Comparison of ENCODE assay signal across 9 mouse cellular contexts in the genomic region with DNA sequence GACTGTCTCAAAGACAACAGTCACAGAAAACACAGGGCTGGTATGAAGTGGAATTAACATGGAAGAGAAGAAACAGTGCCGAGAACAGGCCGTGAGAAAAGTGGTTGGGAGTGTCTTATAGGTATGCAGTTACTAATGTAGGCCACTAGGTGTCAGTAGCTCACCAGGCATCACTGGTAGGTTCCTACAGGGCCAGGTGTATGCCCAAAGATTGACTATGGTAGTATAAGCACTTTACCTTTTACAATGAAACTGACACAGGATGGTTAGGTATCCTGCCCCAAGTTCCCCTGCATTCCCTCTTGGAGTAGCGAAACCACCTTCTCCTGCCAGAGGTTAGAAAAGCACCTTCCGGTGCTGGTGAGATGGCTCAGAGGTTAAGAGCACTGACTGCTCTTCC. TPM values are rescaled to one million over a fixed set of nuclear protein-coding genes. Genes with fewer than 3 reads are reported as not detected.
DNase-seq lines count a peak whose midpoint lies in the region; ATAC-seq lines count a peak whose summit lies in the region.
"Had no signal": no experiment of that assay in that cellular context is flagged by ENCODE, and none has a peak within 500 bp of the region (broad histone marks: within the 10 kb centered on the region; RNA-seq: fewer than 3 reads in every experiment).

No protein-coding gene starts in this region.

- no peaks in the 10 kb centered on the region for H3K27me3 ChIP-seq in forebrain, embryonic 11.5 days (ENCODE audit: control insufficient read depth, insufficient read depth, low read length)
- no peaks in the 10 kb centered on the region for H3K27me3 ChIP-seq in forebrain, embryonic 16.5 days (replicated peaks; ENCODE audit: control insufficient read depth, insufficient read depth, low read length)
- H3K27me3 ChIP-seq: liver, embryonic 15.5 days had no signal

- no peak overlapping the region for H3K4me3 ChIP-seq in forebrain, embryonic 11.5 days (ENCODE audit: low read depth, low read length)
- H3K4me3 ChIP-seq in forebrain, embryonic 16.5 days (replicated peaks; ENCODE audit: low read length): no peak overlapping the region
- H3K4me3 ChIP-seq: liver, embryonic 15.5 days had no signal

- no peak overlapping the region for H3K27ac ChIP-seq in forebrain, embryonic 11.5 days (ENCODE audit: low read depth, low read length)
- no peak overlapping the region for H3K27ac ChIP-seq in forebrain, embryonic 16.5 days (ENCODE audit: low read length)
- H3K27ac ChIP-seq: liver, embryonic 15.5 days had no signal

- ATAC-seq in forebrain, embryonic 11.5 days (replicated peaks; ENCODE audit: low FRiP score): no peak
- no peak for ATAC-seq in forebrain, embryonic 16.5 days

- H3K9ac ChIP-seq in forebrain, embryonic 11.5 days (ENCODE audit: low read length): no peak overlapping the region
- no peak overlapping the region for H3K9ac ChIP-seq in forebrain, embryonic 16.5 days (replicated peaks; ENCODE audit: low read depth, low read length)
- H3K9ac ChIP-seq: liver, embryonic 15.5 days had no signal

- H3K36me3 ChIP-seq in forebrain, embryonic 11.5 days (ENCODE audit: control insufficient read depth, insufficient read depth, low read length): peaks cover 17% of the 10 kb centered on the region; the same call in 1 of the 2 replicates
- peaks cover 18% of the 10 kb centered on the region for H3K36me3 ChIP-seq in forebrain, embryonic 16.5 days (ENCODE audit: control insufficient read depth, insufficient read depth)

- no peaks in the 10 kb centered on the region for H3K9me3 ChIP-seq in forebrain, embryonic 11.5 days (ENCODE audit: control insufficient read depth, low read length)
- no peaks in the 10 kb centered on the region for H3K9me3 ChIP-seq in forebrain, embryonic 16.5 days (ENCODE audit: control insufficient read depth, low read length)
- H3K9me3 ChIP-seq: liver, embryonic 15.5 days had no signal

- H3K4me1 ChIP-seq in forebrain, embryonic 11.5 days (replicated peaks; ENCODE audit: control insufficient read depth, insufficient read depth, low read length): peaks cover 4% of the 10 kb centered on the region
- H3K4me1 ChIP-seq in forebrain, embryonic 16.5 days (replicated peaks; ENCODE audit: control insufficient read depth, insufficient read depth, low read length): peaks cover 10% of the 10 kb centered on the region

- DNase-seq in forebrain, embryonic 11.5 days (ENCODE audit: low spot score): peak; percentile 62
- DNase-seq in right cerebral cortex, postnatal 10 days (ENCODE audit: low spot score in 2 of 2): peak; percentile 38 to 39
- DNase-seq in right cerebral cortex, postnatal 14 days: no peak
- DNase-seq in cerebellum, adult 9-11 months: peak; percentile 36
- DNase-seq in induced T-regulatory cell, adult 2 months (ENCODE audit: low read depth): peak; percentile 83
- peak; percentile 49 for DNase-seq in lung, postnatal 10 days
- DNase-seq in spleen, postnatal 4 days (ENCODE audit: low spot score in 2 of 2): peak; percentile 29 to 68

- 71% methylated on average over 4 of the region's 4 CpGs for WGBS in forebrain, embryonic 11.5 days
- WGBS in forebrain, embryonic 16.5 days: 61% methylated on average over 4 of the region's 4 CpGs

- no peak overlapping the region for H3K4me2 ChIP-seq in forebrain, embryonic 11.5 days (ENCODE audit: low read depth, low read length, severe bottlenecking)
- no peak overlapping the region for H3K4me2 ChIP-seq in forebrain, embryonic 16.5 days (ENCODE audit: low read length)

RNA-seq across cellular contexts. Expression of a gene that starts 2.5 kb away (rescaled TPM):
- polyA plus RNA-seq in forebrain, embryonic 11.5 days (2014; fragmentation: Nextera tagmentation; extraction: Ambion mirVana): 625 TPM in 2 replicates
- polyA plus RNA-seq in forebrain, embryonic 16.5 days (2015; fragmentation: Nextera tagmentation; extraction: Ambion mirVana): 530 and 550 TPM in 2 replicates

RNA-seq across cellular contexts. Expression of a gene that starts 32.2 kb away (rescaled TPM):
- polyA plus RNA-seq in forebrain, embryonic 11.5 days (2014; fragmentation: Nextera tagmentation; extraction: Ambion mirVana): 18.1 and 18.3 TPM in 2 replicates
- 10.9 and 12.1 TPM in 2 replicates for polyA plus RNA-seq in forebrain, embryonic 16.5 days (2015; fragmentation: Nextera tagmentation; extraction: Ambion mirVana)

RNA-seq across cellular contexts. Expression of a gene that starts 32.2 kb away (rescaled TPM):
- 89.0 and 90.6 TPM in 2 replicates for polyA plus RNA-seq in forebrain, embryonic 11.5 days (2014; fragmentation: Nextera tagmentation; extraction: Ambion mirVana)
- 63.8 and 65.6 TPM in 2 replicates for polyA plus RNA-seq in forebrain, embryonic 16.5 days (2015; fragmentation: Nextera tagmentation; extraction: Ambion mirVana)

RNA-seq across cellular contexts. Expression of a gene that starts 33.6 kb away (rescaled TPM):
- polyA plus RNA-seq in forebrain, embryonic 11.5 days (2014; fragmentation: Nextera tagmentation; extraction: Ambion mirVana): 25.3 and 27.0 TPM in 2 replicates
- 8.8 and 9.2 TPM in 2 replicates for polyA plus RNA-seq in forebrain, embryonic 16.5 days (2015; fragmentation: Nextera tagmentation; extraction: Ambion mirVana)

RNA-seq across cellular contexts. Expression of a gene that starts 33.6 kb away (rescaled TPM):
- 126 and 135 TPM in 2 replicates for polyA plus RNA-seq in forebrain, embryonic 11.5 days (2014; fragmentation: Nextera tagmentation; extraction: Ambion mirVana)
- polyA plus RNA-seq in forebrain, embryonic 16.5 days (2015; fragmentation: Nextera tagmentation; extraction: Ambion mirVana): 161 and 170 TPM in 2 replicates
